Mouse (Mus musculus) liver, adult (tissue): Measurements from ENCODE around the gene Capzb.

Source experiments
- GATA4 ChIP-seq: IDR thresholded peaks from 2 replicates; pipeline ENCODE4 v1.6.1; 2014; ENCODE audit warnings: mild to moderate bottlenecking, low read length; ENCODE audit not compliant: insufficient replicate concordance

Capzb gene

GRCm38 (mm10) chr4:139281791-139282345 lies 89.2 kb downstream of the Capzb start:
- no peak for TF ChIP-seq GATA4

- no peak for TF ChIP-seq GATA4
Measured at GRCm38 (mm10) chr4:139282955-139283417, 90.3 kb downstream of the Capzb start.

- TF ChIP-seq GATA4: no peak
Measured at GRCm38 (mm10) chr4:139284877-139285276, 92.2 kb downstream of the Capzb start.

- no peak for TF ChIP-seq GATA4
Measured at GRCm38 (mm10) chr4:139286234-139286633, 93.5 kb downstream of the Capzb start.

GRCm38 (mm10) chr4:139287122-139287863 lies 94.6 kb downstream of the Capzb start:
- no peak for TF ChIP-seq GATA4

DNA sequence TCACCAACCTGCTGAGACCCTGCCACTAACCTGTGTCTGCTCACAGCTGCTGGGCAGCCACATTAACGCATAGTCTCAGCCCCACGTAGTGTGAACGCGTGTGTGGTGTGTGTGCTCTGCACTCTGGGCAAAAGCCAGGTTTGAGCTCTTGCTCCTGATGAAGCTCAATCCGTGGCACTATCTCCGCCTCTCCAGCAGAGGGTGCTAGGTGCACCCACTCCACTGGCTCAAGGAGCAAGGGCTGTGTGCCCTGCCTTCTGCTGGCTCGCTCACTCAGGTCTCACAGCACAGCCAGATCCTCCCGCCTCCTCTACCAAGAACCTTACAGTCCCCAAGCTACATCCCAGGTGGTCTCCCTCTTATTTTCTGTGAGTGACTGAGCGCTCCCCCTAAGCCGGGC lies 96.3 kb downstream of the Capzb start:
- TF ChIP-seq GATA4: no peak

DNA sequence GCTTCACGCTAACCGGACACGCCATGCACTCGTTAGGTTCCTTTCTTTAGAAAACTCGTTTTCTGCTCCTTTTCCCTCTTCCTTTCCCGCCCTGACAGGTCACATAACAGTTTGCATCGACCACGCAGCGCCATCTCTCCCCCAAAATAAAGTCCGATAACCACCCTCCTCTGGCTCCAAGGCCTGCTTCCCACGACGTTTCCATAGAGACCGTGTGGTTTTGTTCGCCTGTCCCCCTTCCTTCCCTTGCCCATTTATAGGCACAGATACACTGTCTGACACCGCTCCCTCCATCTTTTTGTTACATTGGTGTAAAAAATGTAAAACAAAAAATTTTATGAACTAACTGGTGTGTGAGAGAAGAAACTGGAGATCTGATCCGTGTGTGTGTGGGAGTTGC lies 98.4 kb downstream of the Capzb start:
- TF ChIP-seq GATA4: no peak

- TF ChIP-seq GATA4: no peak
Measured at GRCm38 (mm10) chr4:139292038-139292437, 99.3 kb downstream of the Capzb start.

- TF ChIP-seq GATA4: no peak
Measured at GRCm38 (mm10) chr4:139297566-139297965, 104.9 kb downstream of the Capzb start.

- no peak for TF ChIP-seq GATA4
Measured at GRCm38 (mm10) chr4:139298671-139299366, 106.1 kb downstream of the Capzb start.

DNA sequence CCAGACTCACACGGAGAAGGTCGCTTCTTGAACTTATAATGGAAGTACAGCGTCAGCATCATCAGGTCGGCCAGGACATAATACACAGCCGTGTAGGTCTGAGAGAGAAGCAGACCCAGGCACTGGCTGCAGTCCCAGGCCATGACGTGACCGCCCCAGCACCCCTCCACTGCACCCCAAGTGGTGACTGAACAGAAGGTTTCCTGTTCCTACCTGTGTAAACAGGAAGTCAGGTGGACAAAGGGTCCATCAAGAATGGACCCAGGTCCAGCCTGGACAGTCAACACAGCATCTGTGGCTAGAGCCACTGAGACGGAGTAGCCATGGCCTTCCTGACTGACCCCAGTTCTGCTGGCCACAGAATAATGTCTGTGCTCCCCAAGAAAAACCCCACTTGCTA lies 109.1 kb downstream of the Capzb start:
- TF ChIP-seq GATA4: no peak

- TF ChIP-seq GATA4: no peak
Measured at GRCm38 (mm10) chr4:139302241-139302640, 109.5 kb downstream of the Capzb start.

DNA sequence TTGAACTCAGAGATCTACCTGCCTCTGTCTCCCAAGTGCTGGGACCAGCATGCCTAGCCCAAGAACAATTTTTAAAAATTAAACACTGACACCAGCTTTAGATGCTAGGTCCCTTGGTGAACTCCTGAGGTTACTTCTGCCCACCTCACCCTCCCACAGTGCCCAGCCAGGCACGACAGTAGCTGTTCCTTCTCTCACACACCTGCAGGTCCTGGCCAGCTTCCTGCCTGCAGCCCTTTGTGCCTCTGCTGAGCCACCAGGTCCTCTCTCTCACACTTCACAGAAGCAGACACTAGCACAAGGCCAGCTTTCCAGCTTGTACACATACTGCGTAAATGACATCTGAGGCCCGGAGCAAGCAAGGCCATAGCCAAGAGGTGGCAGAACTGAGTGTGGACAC lies 112.8 kb downstream of the Capzb start:
- TF ChIP-seq GATA4: no peak

GRCm38 (mm10) chr4:139307916-139308315 lies 115.2 kb downstream of the Capzb start:
- no peak for TF ChIP-seq GATA4

DNA sequence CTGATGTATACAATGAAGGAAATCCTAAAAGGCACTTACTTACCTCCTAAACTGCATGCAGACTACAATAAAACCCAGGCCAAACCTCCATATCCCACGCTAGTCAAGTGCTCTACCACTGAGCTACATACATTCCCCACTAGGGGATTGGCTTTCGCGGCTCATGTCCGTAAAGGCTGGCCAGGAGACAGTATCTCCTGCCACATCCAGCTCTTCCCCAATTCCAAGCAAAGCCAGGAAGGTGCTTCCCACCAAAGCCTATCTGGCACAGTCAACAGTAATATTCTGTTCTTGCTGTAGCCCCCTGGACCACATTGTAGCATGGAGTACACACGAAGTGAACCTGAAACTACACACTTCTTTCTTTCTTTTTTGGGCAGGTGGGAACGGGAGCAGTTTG lies 117.0 kb downstream of the Capzb start:
- TF ChIP-seq GATA4: no peak
